Mouse (Mus musculus) megakaryocyte, embryonic 14.5 days (primary cell): ENCODE data around the gene 4930470P17Rik.

Experiments used
- FLI1 ChIP-seq: IDR thresholded peaks from 2 replicates; pipeline ENCODE4 v1.6.1; 2012; ENCODE audit warnings: low read length, inconsistent platforms, mixed read lengths
- GATA1 ChIP-seq: IDR thresholded peaks from 3 replicates; pipeline ENCODE4 v1.6.1; 2012; ENCODE audit warnings: mixed read lengths, low read length, inconsistent platforms, borderline replicate concordance

DNA sequence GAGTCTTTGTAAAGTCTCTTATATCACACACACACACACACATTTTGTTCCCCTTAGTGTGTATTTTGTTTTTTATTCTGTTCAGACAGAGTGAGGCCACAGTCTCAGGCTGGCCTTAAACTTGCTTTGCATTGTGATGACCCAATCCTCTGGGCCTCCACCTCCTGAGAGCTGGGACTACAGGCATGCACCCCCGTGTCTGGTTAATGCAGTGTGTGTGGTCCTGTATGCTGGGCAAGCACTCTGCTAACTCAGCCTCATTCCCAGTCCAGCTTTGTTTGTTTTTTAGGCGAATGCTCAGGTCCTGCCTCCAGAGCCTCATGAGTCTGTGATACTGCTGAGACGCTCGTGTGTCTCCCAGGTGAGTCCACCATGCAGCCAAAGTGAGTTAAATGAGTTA, 53.8 kb downstream of the 4930470P17Rik start:
- TF ChIP-seq FLI1: no peak
- no peak for TF ChIP-seq GATA1
